Mouse (Mus musculus) cerebellum, postnatal 25 days (tissue): ENCODE data around the gene Tnip2.

Experiments used
- DNase-seq, 2 experiments: peaks; one replicate each; pipeline ENCODE4 v3.0.0; 2021; ENCODE audit warnings: mixed read lengths in 2 of 2

Tnip2 gene

GRCm38 (mm10) chr5:34513466-34514217, at the start of gene Tnip2:
TSS of gene Tnip2 (minus strand) at chr5:34513991.
- DNase-seq = peak; percentile 62 to 82

GRCm38 (mm10) chr5:34551821-34552220, 38.0 kb upstream of the Tnip2 start:
- DNase-seq = no peak

- DNase-seq = no peak
Observed at GRCm38 (mm10) chr5:34550251-34550650, 36.5 kb upstream of the Tnip2 start.

- DNase-seq = peak; percentile 52 to 65
Observed at GRCm38 (mm10) chr5:34549483-34550221, 35.9 kb upstream of the Tnip2 start.

GRCm38 (mm10) chr5:34549135-34549482, 35.3 kb upstream of the Tnip2 start:
- no peak for DNase-seq

GRCm38 (mm10) chr5:34547410-34547809, 33.6 kb upstream of the Tnip2 start:
- DNase-seq = peak in 1 of 2 experiments; percentile 31

GRCm38 (mm10) chr5:34543114-34543513, 29.3 kb upstream of the Tnip2 start:
- no peak for DNase-seq

- no peak for DNase-seq
Observed at GRCm38 (mm10) chr5:34542166-34542565, 28.4 kb upstream of the Tnip2 start.

- DNase-seq = no peak
Observed at GRCm38 (mm10) chr5:34539121-34539520, 25.3 kb upstream of the Tnip2 start.

- DNase-seq = no peak
Observed at GRCm38 (mm10) chr5:34538527-34538926, 24.7 kb upstream of the Tnip2 start.

GRCm38 (mm10) chr5:34538079-34538478, 24.3 kb upstream of the Tnip2 start:
- DNase-seq = no peak

GRCm38 (mm10) chr5:34535831-34536230, 22.0 kb upstream of the Tnip2 start:
- no peak for DNase-seq

GRCm38 (mm10) chr5:34534776-34535581, 21.2 kb upstream of the Tnip2 start:
- no peak for DNase-seq

- DNase-seq = no peak
Observed at GRCm38 (mm10) chr5:34533820-34534219, 20.0 kb upstream of the Tnip2 start.

- DNase-seq = no peak
Observed at GRCm38 (mm10) chr5:34533066-34533465, 19.3 kb upstream of the Tnip2 start.

GRCm38 (mm10) chr5:34530687-34531086, 16.9 kb upstream of the Tnip2 start:
- DNase-seq = no peak

GRCm38 (mm10) chr5:34530116-34530515, 16.3 kb upstream of the Tnip2 start:
- DNase-seq = no peak

- DNase-seq = no peak
Observed at GRCm38 (mm10) chr5:34528724-34529123, 14.9 kb upstream of the Tnip2 start.

GRCm38 (mm10) chr5:34527352-34527751, 13.6 kb upstream of the Tnip2 start:
- no peak for DNase-seq

- DNase-seq = no peak
Observed at GRCm38 (mm10) chr5:34526477-34526775, 12.6 kb upstream of the Tnip2 start.

GRCm38 (mm10) chr5:34525663-34526476, 12.1 kb upstream of the Tnip2 start, which contains the start of gene Sh3bp2:
TSS of gene Sh3bp2 (plus strand) at chr5:34525838.
- peak; percentile 86 to 93 for DNase-seq

GRCm38 (mm10) chr5:34524511-34524910, 10.7 kb upstream of the Tnip2 start:
- DNase-seq = no peak
